Mouse (Mus musculus): ENCODE data around the gene Olfr1188.
"Not testable (repeated sequence)": the region's sequence is repeated elsewhere in the genome, so short reads cannot be mapped to it uniquely, and the experiment has no call there.

Gene Olfr1188

GRCm38 (mm10) chr2:88556635-88557034 is at the start of gene Olfr1188:
Olfr1188 (plus strand) TSS chr2:88556935.
- no peak for DNase-seq (ENCODE audit: low read depth, low spot score)

DNA sequence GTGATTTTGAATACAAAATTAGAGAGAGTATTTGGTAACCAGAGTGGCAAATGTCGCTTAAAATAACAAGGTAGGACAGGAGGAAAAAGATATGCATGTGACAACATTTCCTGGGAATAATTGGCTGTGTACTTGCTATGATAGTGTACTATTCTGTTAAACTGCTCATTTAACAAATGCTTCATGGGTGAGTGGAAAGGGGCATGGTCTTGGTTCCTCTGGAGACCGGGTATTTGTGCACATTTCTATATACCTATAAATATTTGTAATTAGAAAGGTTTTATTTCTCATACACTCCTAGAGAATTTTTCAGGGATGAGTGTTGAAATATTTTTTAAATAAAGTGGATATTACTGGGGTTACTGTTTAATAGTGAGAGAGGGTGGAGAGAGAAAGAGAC is 38.5 kb upstream of the Olfr1188 start, which contains the start of gene Olfr1186:
Gene Olfr1186, plus strand, starts transcription at position 301 of the 400 bp plus-strand sequence.
- no peak for DNase-seq (ENCODE audit: low read depth, low spot score)

GRCm38 (mm10) chr2:88525720-88526119 is 31.0 kb upstream of the Olfr1188 start:
- no peak for DNase-seq (ENCODE audit: low read depth, low spot score)

DNA sequence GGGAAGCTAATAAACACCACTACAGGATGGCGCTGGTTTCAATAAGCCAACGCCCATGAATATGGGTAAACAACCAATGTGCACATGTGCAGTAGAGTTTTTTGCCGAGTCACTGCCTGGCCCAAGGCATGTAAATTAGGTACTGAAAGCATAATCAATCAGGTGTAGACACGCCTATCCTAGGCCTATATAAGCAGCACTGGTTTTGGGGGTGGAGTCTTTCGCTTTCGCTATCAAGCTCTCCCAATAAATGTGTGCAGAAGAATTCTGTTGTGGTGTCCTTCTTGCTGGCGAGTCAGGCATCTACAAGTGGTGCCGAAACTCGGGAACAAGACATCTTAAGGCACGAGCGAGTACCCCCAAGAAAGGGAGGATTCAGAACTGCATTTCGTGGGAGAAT is 16.0 kb downstream of the Olfr1188 start:
- DNase-seq (ENCODE audit: low read depth, low spot score), result not testable (repeated sequence)

GRCm38 (mm10) chr2:88586154-88586553 is 29.4 kb downstream of the Olfr1188 start, which contains the start of gene Olfr1189:
Olfr1189 (plus strand) TSS chr2:88586454.
- DNase-seq (ENCODE audit: low read depth, low spot score), result no peak
